Mouse (Mus musculus) G1E (cell line): ENCODE results near the gene Ccpg1.

ENCODE experiments used
- CTCF ChIP-seq: IDR thresholded peaks from 2 replicates; pipeline ENCODE4 v1.5.1; 2012; ENCODE audit warnings: low read depth, low read length, inconsistent platforms, mixed read lengths
- GATA1 ChIP-seq: IDR thresholded peaks from 2 replicates; pipeline ENCODE4 v1.6.1; 2012; ENCODE audit warnings: borderline replicate concordance, low read length, inconsistent platforms, mixed read lengths
- GATA2 ChIP-seq: IDR thresholded peaks from 2 replicates; pipeline ENCODE4 v1.6.1; 2012; ENCODE audit warnings: low read depth, low read length, inconsistent platforms, borderline replicate concordance
- POLR2AphosphoS5 ChIP-seq: IDR thresholded peaks from 2 replicates; pipeline ENCODE4 v1.6.1; 2012; ENCODE audit warnings: low read depth, low read length, inconsistent platforms; ENCODE audit not compliant: insufficient replicate concordance
- TAL1 ChIP-seq: conservative IDR thresholded peaks from 2 replicates; pipeline ENCODE4 v1.6.1; 2012; ENCODE audit warnings: low read depth, low read length, inconsistent platforms, mixed read lengths

DNA sequence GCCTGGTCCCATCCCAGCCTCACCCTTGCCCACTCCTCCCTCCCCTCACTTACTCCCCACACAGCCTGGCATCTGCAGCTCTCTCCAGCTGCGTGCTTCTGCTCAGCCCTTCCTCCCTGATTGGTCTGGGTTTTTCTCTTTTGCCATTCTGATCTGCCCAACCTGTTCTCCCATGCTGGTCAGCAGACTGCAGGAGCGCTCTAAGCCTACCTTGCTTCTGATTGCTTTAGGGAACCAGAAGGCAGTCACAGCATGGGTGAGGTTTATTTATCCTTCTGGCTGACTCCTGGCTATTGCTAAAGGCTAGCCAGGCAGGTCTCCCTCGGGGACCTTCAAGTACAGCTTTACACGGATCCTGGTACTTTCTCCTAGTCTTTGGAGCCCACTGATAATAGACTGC, 46.2 kb downstream of the Ccpg1 start:
- TF ChIP-seq CTCF (no peak), POLR2AphosphoS5 (no peak), GATA1 (no peak), TAL1 (no peak), GATA2 (no peak)
